Mouse (Mus musculus) hindbrain, embryonic 11.5 days (tissue): ENCODE results near the gene Il31ra. TPM values are rescaled to one million over a fixed set of nuclear protein-coding genes. Genes with fewer than 3 reads are reported as not detected.

Experiments
- ATAC-seq: fragments of 200-750 bp; cut with Nextera tagmentation; 2 replicates; pipeline ENCODE4 v1.8.0; 2017; ENCODE audit warnings: mild to moderate bottlenecking, moderate TSS enrichment, moderate library complexity; ENCODE audit not compliant: low FRiP score
- DNase-seq: peaks from one replicate; pipeline ENCODE4 v3.0.0-alpha.2; 2015; ENCODE audit warnings: low spot score
- H3K27ac ChIP-seq: fragments of 300-500 bp; sonication (generic); 2 replicates; pipeline ENCODE4 v1.5.1; 2014; ENCODE audit warnings: mild to moderate bottlenecking, low read depth, low read length
- H3K27me3 ChIP-seq: fragments of 300-500 bp; sonication (generic); 2 replicates; pipeline ENCODE4 v1.6.1; 2014; ENCODE audit warnings: mild to moderate bottlenecking, low read length, moderate library complexity, mixed read lengths; ENCODE audit not compliant: control insufficient read depth, insufficient read depth
- H3K36me3 ChIP-seq: fragments of 300-500 bp; sonication (generic); 2 replicates; pipeline ENCODE4 v1.6.1; 2014; ENCODE audit warnings: mild to moderate bottlenecking, low read length, moderate library complexity, mixed read lengths; ENCODE audit not compliant: control insufficient read depth, insufficient read depth
- H3K4me1 ChIP-seq: fragments of 300-500 bp; sonication (generic); replicated peaks from 2 replicates; pipeline ENCODE4 v1.6.1; 2014; ENCODE audit warnings: low read length, mixed read lengths; ENCODE audit not compliant: control insufficient read depth, insufficient read depth
- H3K4me2 ChIP-seq: fragments of 300-500 bp; sonication (generic); replicated peaks from 2 replicates; pipeline ENCODE4 v1.6.1; 2014; ENCODE audit warnings: mild to moderate bottlenecking, low read depth, low read length
- H3K4me3 ChIP-seq: fragments of 300-500 bp; sonication (generic); 2 replicates; pipeline ENCODE4 v1.5.1; 2014; ENCODE audit warnings: low read depth, low read length
- H3K9ac ChIP-seq: fragments of 300-500 bp; sonication (generic); 2 replicates; pipeline ENCODE4 v1.6.1; 2014; ENCODE audit warnings: low read depth, low read length
- H3K9me3 ChIP-seq: fragments of 300-500 bp; sonication (generic); 2 replicates; pipeline ENCODE4 v1.6.1; 2016; ENCODE audit warnings: low read length; ENCODE audit not compliant: control insufficient read depth
- WGBS: fragments of 180-500 bp; shearing (Covaris S2); extraction: QIAGEN DNeasy Blood & Tissue Kit; methylation state at CpG from one replicate; pipeline ENCODE4 v1.1.7; 2014; 5-methylcytosine and 5-hydroxymethylcytosine counted together
- polyA plus RNA-seq: library from polyadenylated mRNA; unstranded; fragments of >200 nt; fragmentation: Nextera tagmentation; extraction: Ambion mirVana; gene quantifications from 2 replicates; pipeline ENCODE4 v1.2.1, GENCODE M21; 2014

Il31ra gene
- polyA plus RNA-seq, 1 experiment from 2014 or later = not detected

DNA sequence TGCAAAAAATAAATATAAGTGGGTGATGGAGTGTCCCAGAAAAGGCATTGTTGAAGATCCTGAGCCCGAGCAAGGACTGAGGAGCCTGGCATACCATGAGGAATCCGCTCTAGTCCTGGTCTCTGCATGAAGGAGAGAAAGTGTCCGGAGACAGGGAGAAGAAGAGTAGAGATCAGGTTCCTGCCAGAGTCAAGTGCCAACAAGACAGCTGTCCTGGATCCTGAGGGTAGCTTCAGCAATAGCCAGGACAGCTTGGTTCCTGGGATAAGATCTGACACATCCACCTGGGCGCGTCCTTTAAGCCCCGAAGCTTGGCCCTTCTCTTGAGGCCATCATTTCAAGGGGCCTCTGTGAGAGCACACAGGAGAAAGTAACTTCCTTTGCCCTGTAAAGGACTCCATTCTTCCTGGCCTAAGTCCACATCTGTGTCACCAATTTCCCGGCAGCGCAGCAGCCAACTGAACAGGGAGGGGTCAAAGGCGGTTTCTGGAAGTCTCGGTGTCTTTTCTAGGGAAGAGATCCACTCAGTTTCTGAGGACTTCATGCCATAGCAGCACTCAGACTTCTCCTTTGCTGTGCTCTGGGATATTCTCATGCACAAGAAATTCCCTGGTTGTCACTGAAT, 70.7 kb downstream of the Il31ra start:
- ATAC-seq = no peak
- 96% methylated on average over 10 of the region's 10 CpGs for WGBS
- Histone ChIP-seq H3K27me3 (no peaks in the 10 kb centered on the region), H3K9ac (no peak overlapping the region), H3K4me3 (no peak overlapping the region), H3K9me3 (no peaks in the 10 kb centered on the region), H3K36me3 (no peaks in the 10 kb centered on the region), H3K4me1 (no peaks in the 10 kb centered on the region), H3K27ac (no peak overlapping the region), H3K4me2 (no peak overlapping the region)
- no peak for DNase-seq

DNA sequence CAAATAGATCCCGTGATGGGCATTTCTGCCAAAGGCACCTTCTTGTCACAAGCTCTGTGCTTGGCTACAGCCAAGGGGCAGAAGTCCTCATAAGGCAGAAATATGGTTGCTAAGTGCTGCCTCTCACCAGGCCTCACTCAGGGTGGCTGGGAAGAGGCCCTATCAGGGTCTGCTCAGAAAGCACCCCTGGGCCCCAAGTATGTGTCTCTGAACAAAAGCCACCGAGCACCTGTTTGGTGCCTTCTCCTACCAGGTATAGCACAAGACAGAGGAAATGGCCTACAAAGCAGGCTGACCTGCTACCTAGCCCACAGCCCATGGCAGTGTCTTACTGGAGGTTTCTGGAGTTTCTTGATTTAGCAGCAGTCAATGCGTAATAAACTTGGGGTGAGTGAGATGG, 71.3 kb downstream of the Il31ra start:
- DNase-seq = no peak
- 90% methylated on average over 3 of the region's 3 CpGs for WGBS
- H3K27me3 ChIP-seq = no peaks in the 10 kb centered on the region
- H3K9me3 ChIP-seq = no peaks in the 10 kb centered on the region
- no peak overlapping the region for H3K27ac ChIP-seq
- H3K4me2 ChIP-seq = no peak overlapping the region
- H3K4me3 ChIP-seq = no peak overlapping the region
- no peaks in the 10 kb centered on the region for H3K4me1 ChIP-seq
- H3K36me3 ChIP-seq = no peaks in the 10 kb centered on the region
- no peak overlapping the region for H3K9ac ChIP-seq
- no peak for ATAC-seq

DNA sequence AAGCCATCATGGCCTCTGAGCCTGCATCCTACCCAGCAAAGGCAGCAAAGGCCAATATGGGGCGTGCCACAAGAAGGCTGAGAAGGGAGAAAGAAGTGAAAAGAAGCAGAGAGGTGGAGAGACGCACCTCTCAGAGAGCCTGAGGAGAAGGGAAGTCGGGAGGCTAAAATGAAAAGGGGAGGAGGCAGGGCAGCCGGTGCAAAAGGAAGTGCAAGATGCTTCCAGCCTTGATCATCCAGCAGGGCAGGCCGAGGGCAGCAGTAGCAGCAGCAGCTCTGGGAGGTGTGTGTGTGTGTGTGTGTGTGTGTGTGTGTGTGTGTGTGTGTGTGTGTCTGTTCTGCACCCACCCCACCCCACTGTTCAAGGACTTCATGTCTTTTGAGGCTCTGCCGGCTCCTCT, 71.9 kb downstream of the Il31ra start:
- H3K36me3 ChIP-seq = no peaks in the 10 kb centered on the region
- no peak for DNase-seq
- ATAC-seq = no peak
- WGBS = 78% methylated on average over 6 of the region's 6 CpGs
- H3K4me3 ChIP-seq = no peak overlapping the region
- H3K27me3 ChIP-seq = no peaks in the 10 kb centered on the region
- no peak overlapping the region for H3K4me2 ChIP-seq
- no peaks in the 10 kb centered on the region for H3K9me3 ChIP-seq
- H3K9ac ChIP-seq = no peak overlapping the region
- no peak overlapping the region for H3K27ac ChIP-seq
- H3K4me1 ChIP-seq = no peaks in the 10 kb centered on the region

DNA sequence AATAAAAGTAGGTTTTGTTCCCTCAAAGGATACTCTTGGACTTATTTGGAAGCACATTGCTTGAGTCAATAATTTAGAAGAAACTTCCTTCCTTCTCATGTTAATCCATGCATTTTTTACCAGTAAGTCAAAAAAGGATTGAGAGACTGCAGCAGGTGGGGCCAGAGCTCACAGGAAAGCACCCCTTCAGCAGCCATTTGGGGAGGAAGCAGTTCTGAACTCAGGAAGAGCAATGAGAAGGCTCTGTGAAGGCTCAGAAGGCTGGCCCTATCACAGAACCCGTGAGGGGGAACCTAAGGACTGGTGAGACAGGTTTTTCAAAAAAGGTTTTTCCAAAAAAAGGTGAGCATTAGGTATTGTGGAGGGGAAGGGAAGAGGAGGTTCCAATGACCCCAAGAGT, 79.6 kb downstream of the Il31ra start:
- Histone ChIP-seq H3K9me3 (no peaks in the 10 kb centered on the region), H3K27me3 (peaks cover 2% of the 10 kb centered on the region; the same call in 1 of the 2 replicates), H3K36me3 (no peaks in the 10 kb centered on the region), H3K4me1 (no peaks in the 10 kb centered on the region), H3K9ac (no peak overlapping the region), H3K27ac (no peak overlapping the region), H3K4me3 (no peak overlapping the region), H3K4me2 (no peak overlapping the region)
- 73% methylated on average over 1 of the region's 1 CpGs for whole genome bisulfite sequencing
- ATAC-seq (no peak), DNase-seq (no peak)

DNA sequence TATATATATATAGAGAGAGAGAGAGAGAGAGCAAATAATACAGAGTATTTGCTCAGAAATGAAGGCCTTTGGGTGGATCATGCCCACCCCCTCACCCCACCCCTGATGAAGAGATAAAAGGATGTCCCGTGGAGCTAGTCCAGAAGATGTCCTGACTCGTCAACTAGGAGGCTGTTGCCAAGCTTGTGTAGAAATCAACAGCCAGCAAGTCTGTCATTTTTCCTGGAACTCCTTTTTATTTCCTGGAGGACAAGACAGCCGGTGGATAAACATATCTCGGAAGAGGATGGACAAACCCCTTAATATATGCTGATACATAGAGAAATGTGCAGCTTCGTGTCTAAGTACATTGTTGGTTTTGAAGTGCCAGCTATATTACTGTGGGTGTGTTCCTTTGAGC, 81.3 kb downstream of the Il31ra start:
- Histone ChIP-seq H3K4me3 (no peak overlapping the region), H3K36me3 (no peaks in the 10 kb centered on the region), H3K27ac (no peak overlapping the region), H3K4me1 (no peaks in the 10 kb centered on the region), H3K4me2 (no peak overlapping the region), H3K9ac (no peak overlapping the region), H3K9me3 (no peaks in the 10 kb centered on the region), H3K27me3 (peaks cover 2% of the 10 kb centered on the region; the same call in 1 of the 2 replicates)
- DNase-seq (no peak), ATAC-seq (no peak)
- WGBS = 90% methylated on average over 5 of the region's 5 CpGs

DNA sequence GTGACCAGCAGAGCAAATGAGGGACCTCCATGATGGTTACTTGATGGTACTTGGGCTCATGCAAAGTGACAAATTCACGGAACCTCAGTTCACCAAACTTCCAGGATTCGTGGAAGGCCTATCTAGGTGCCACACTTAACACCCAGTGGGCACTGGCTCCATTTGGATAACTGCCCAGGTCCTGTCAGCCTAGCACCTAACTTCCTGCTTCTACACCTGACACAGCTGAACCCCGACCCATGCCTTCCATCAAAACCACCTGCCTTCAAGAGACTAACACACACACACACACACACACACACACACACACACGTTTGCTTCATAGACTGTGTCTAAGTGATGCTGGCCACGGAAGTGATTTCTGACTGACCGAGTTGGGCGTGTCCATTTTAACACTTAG, 82.3 kb downstream of the Il31ra start:
- 89% methylated on average over 7 of the region's 7 CpGs for WGBS
- no peak overlapping the region for H3K9ac ChIP-seq
- no peaks in the 10 kb centered on the region for H3K9me3 ChIP-seq
- ATAC-seq (no peak), DNase-seq (no peak)
- no peak overlapping the region for H3K4me3 ChIP-seq
- peaks cover 2% of the 10 kb centered on the region; the same call in 1 of the 2 replicates for H3K27me3 ChIP-seq
- H3K4me1 ChIP-seq = no peaks in the 10 kb centered on the region
- H3K36me3 ChIP-seq = no peaks in the 10 kb centered on the region
- no peak overlapping the region for H3K4me2 ChIP-seq
- no peak overlapping the region for H3K27ac ChIP-seq

DNA sequence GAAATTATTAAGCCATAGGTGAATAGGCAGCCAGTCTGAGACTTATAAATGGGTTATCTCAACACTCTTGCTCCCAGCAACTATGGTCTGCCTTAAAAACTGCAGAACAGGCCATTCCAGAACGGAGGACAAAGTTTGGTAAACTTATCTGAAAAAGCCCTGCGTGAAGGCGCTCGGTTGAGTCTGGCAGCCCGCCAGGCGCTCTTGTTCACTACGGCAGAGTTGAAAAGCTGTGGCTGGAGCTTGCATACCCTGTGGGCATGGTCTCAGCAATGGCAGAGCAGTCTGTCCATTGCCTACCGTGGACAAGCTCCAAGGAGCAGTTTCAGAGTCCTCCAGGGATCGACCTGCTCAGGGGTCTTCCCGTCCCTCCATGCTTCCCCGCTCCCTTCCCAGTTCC, 82.9 kb downstream of the Il31ra start:
- no peak overlapping the region for H3K27ac ChIP-seq
- H3K4me2 ChIP-seq = no peak overlapping the region
- H3K36me3 ChIP-seq = no peaks in the 10 kb centered on the region
- H3K4me1 ChIP-seq = no peaks in the 10 kb centered on the region
- 88% methylated on average over 11 of the region's 11 CpGs for WGBS
- H3K9me3 ChIP-seq = no peaks in the 10 kb centered on the region
- ATAC-seq = no peak
- H3K27me3 ChIP-seq = peaks cover 2% of the 10 kb centered on the region; the same call in 1 of the 2 replicates
- H3K4me3 ChIP-seq = no peak overlapping the region
- no peak overlapping the region for H3K9ac ChIP-seq
- DNase-seq = no peak

DNA sequence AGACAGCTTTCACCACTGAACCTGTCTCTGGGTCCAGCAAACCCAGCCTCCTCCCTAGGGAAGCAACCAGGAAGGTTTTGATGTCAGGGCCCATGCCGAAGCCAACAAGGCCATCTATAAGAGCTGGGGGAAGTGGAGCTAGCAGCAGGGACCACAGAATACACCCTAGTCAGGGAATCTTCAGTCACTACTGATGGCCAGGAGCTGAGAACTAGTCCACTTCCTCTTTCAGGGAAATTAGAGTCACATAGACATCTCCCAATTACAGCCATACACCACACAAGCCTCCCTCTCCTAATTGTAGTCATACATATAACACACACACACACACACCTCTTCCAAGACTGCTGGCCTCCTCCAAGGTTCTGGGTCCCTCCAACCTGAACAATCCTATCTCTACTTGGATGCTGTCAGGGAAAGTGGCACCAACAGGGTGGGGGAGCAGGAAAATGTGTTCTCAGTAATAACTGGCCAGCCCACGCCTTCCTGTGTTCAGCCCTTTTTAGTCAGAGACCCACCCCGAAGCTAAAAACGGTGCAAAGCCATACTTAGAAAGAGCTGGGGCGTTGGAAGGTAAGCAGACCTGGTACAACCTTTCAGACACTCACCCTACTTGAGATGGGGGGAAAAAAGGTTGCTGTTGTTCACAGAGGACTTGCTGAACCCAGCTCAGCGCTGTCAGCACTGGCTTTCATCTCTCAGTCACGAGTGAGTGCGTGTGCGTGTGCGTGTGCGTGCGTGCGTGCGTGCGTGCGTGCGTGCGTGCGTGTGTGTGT, 83.5 kb downstream of the Il31ra start:
- H3K27me3 ChIP-seq = peaks cover 2% of the 10 kb centered on the region; the same call in 1 of the 2 replicates
- no peak overlapping the region for H3K27ac ChIP-seq
- H3K9ac ChIP-seq = no peak overlapping the region
- H3K4me2 ChIP-seq = no peak overlapping the region
- ATAC-seq (no peak), DNase-seq (no peak)
- H3K4me3 ChIP-seq = no peak overlapping the region
- H3K9me3 ChIP-seq = no peaks in the 10 kb centered on the region
- WGBS = 93% methylated on average over 19 of the region's 19 CpGs
- H3K4me1 ChIP-seq = no peaks in the 10 kb centered on the region
- H3K36me3 ChIP-seq = no peaks in the 10 kb centered on the region

DNA sequence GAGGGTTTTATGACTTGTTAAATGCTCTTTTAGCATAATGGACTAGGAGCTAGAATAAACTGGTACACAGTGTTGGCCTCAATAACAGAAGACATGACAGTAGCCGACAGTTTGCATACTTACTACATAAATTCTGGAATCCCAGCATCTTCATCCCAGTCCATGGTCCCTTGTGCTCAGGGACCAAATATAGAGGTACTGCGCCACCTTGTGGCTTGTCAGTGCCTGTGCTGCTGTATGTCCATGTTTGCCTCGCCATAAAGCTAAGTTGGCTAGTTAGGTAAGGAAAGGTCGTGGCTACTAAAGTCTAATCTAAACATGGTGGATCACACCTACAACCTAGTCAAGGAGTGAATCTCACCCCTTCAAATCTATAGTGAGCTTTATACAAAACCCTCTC, 84.7 kb downstream of the Il31ra start:
- Histone ChIP-seq H3K27ac (no peak overlapping the region), H3K9ac (no peak overlapping the region), H3K27me3 (no peaks in the 10 kb centered on the region), H3K36me3 (no peaks in the 10 kb centered on the region; the same call in 1 of the 2 replicates), H3K9me3 (no peaks in the 10 kb centered on the region), H3K4me3 (no peak overlapping the region), H3K4me1 (no peaks in the 10 kb centered on the region), H3K4me2 (no peak overlapping the region)
- peak; percentile 79 for DNase-seq
- peak; percentile 40; the same call in 1 of the 2 replicates for ATAC-seq
- 35% methylated on average over 4 of the region's 4 CpGs for whole genome bisulfite sequencing
